Mouse (Mus musculus) urinary bladder, postnatal 10 days (tissue): ENCODE results near the gene Ctse.
A peak's percentile ranks its signal among the peaks of the same experiment; 100 is the strongest.
"Not testable (repeated sequence)": the region's sequence is repeated elsewhere in the genome, so short reads cannot be mapped to it uniquely, and the experiment has no call there.

Experiments
- DNase-seq: peaks from one replicate; pipeline ENCODE4 v3.0.0; 2022; ENCODE audit warnings: low spot score

Gene Ctse

GRCm38 (mm10) chr1:131637791-131638540, at the start of gene Ctse:
Gene Ctse, plus strand, starts transcription at chr1:131638306.
- no peak for DNase-seq

GRCm38 (mm10) chr1:131598905-131599304, 39.2 kb upstream of the Ctse start, which contains the start of gene Avpr1b:
Gene Avpr1b, plus strand, starts transcription at chr1:131599239.
- DNase-seq: no peak

- no peak for DNase-seq
Observed at GRCm38 (mm10) chr1:131600314-131600713, 37.8 kb upstream of the Ctse start.

- DNase-seq: no peak
Observed at GRCm38 (mm10) chr1:131606719-131607118, 31.4 kb upstream of the Ctse start.

- peak; percentile 30 for DNase-seq
Observed at GRCm38 (mm10) chr1:131612556-131613155, 25.4 kb upstream of the Ctse start.

- peak; percentile 45 for DNase-seq
Observed at GRCm38 (mm10) chr1:131613361-131614133, 24.6 kb upstream of the Ctse start.

GRCm38 (mm10) chr1:131614641-131615040, 23.5 kb upstream of the Ctse start:
- DNase-seq: no peak

- no peak for DNase-seq
Observed at GRCm38 (mm10) chr1:131616131-131616530, 22.0 kb upstream of the Ctse start.

GRCm38 (mm10) chr1:131616546-131617220, 21.4 kb upstream of the Ctse start:
- no peak for DNase-seq

- no peak for DNase-seq
Observed at GRCm38 (mm10) chr1:131618576-131618975, 19.5 kb upstream of the Ctse start.

GRCm38 (mm10) chr1:131619348-131619747, 18.8 kb upstream of the Ctse start:
- no peak for DNase-seq

GRCm38 (mm10) chr1:131623644-131624043, 14.5 kb upstream of the Ctse start:
- DNase-seq: no peak

GRCm38 (mm10) chr1:131624175-131624835, 13.8 kb upstream of the Ctse start:
- no peak for DNase-seq

- no peak for DNase-seq
Observed at GRCm38 (mm10) chr1:131626200-131626599, 11.9 kb upstream of the Ctse start.

- DNase-seq: not testable (repeated sequence)
Observed at GRCm38 (mm10) chr1:131632216-131632615, 5.9 kb upstream of the Ctse start.

GRCm38 (mm10) chr1:131634495-131634894, 3.6 kb upstream of the Ctse start:
- DNase-seq: no peak

- no peak for DNase-seq
Observed at GRCm38 (mm10) chr1:131638541-131639421, 675 bp downstream of the Ctse start.

GRCm38 (mm10) chr1:131640062-131640461, 2.0 kb downstream of the Ctse start:
- no peak for DNase-seq

- no peak for DNase-seq
Observed at GRCm38 (mm10) chr1:131641565-131641964, 3.5 kb downstream of the Ctse start.

- no peak for DNase-seq
Observed at GRCm38 (mm10) chr1:131642251-131642650, 4.1 kb downstream of the Ctse start.
